Mouse (Mus musculus) kidney, postnatal 0 days (tissue): ENCODE data around the gene Ptprcap. TPM values are rescaled to one million over a fixed set of nuclear protein-coding genes. Genes with fewer than 3 reads are reported as not detected.
"Not testable (repeated sequence)": the region's sequence is repeated elsewhere in the genome, so short reads cannot be mapped to it uniquely, and the experiment has no call there.

Source experiments
- ATAC-seq: fragments of 200-750 bp; cut with Nextera tagmentation; replicated peaks from 2 replicates; pipeline ENCODE4 v1.8.0; 2017; ENCODE audit warnings: low read depth, moderate number of reproducible peaks, moderate TSS enrichment, moderate library complexity; ENCODE audit not compliant: low FRiP score
- DNase-seq: peaks from one replicate; pipeline ENCODE4 v3.0.0-alpha.2; 2016; ENCODE audit warnings: low spot score
- H3K27ac ChIP-seq: fragments of 300-500 bp; sonication (generic); 2 replicates; pipeline ENCODE4 v1.5.1; 2014; ENCODE audit warnings: mild to moderate bottlenecking
- H3K27me3 ChIP-seq: fragments of 300-500 bp; sonication (generic); 2 replicates; pipeline ENCODE4 v1.6.1; 2014; ENCODE audit warnings: low read length, mixed read lengths; ENCODE audit not compliant: insufficient read depth
- H3K36me3 ChIP-seq: fragments of 300-500 bp; sonication (generic); 2 replicates; pipeline ENCODE4 v1.6.1; 2014; ENCODE audit warnings: low read length, mixed read lengths; ENCODE audit not compliant: insufficient read depth
- H3K4me1 ChIP-seq: fragments of 300-500 bp; sonication (generic); replicated peaks from 2 replicates; pipeline ENCODE4 v1.6.1; 2014; ENCODE audit warnings: antibody characterized with exemption, low read length, mixed read lengths; ENCODE audit not compliant: insufficient read depth
- H3K4me2 ChIP-seq: fragments of 300-500 bp; sonication (generic); 2 replicates; pipeline ENCODE4 v1.6.1; 2014; ENCODE audit warnings: mild to moderate bottlenecking, low read length, moderate library complexity, mixed read lengths
- H3K4me3 ChIP-seq: fragments of 300-500 bp; sonication (generic); replicated peaks from 2 replicates; pipeline ENCODE4 v1.5.1; 2014; ENCODE audit warnings: low read depth, low read length
- H3K9ac ChIP-seq: fragments of 300-500 bp; sonication (generic); 2 replicates; pipeline ENCODE4 v1.6.1; 2014; ENCODE audit warnings: low read depth, low read length
- H3K9me3 ChIP-seq: fragments of 300-500 bp; sonication (generic); replicated peaks from 2 replicates; pipeline ENCODE4 v1.6.1; 2016; ENCODE audit warnings: low read length, inconsistent platforms, mixed read lengths
- CTCF ChIP-seq: IDR thresholded peaks from 2 replicates; pipeline ENCODE4 v1.5.1; 2016; ENCODE audit warnings: antibody characterized with exemption, low read depth, mild to moderate bottlenecking, moderate library complexity
- WGBS: fragments of 180-500 bp; shearing (Covaris S2); extraction: QIAGEN DNeasy Blood & Tissue Kit; methylation state at CpG from one replicate; pipeline ENCODE4 v1.1.7; 2014; 5-methylcytosine and 5-hydroxymethylcytosine counted together
- polyA plus RNA-seq: library from polyadenylated mRNA; unstranded; fragments of >200 nt; fragmentation: Nextera tagmentation; extraction: Ambion mirVana; gene quantifications from 2 replicates; pipeline ENCODE4 v1.2.1, GENCODE M21; 2015

The Ptprcap gene
- polyA plus RNA-seq, 1 experiment from 2014 or later: 0.91 TPM

DNA sequence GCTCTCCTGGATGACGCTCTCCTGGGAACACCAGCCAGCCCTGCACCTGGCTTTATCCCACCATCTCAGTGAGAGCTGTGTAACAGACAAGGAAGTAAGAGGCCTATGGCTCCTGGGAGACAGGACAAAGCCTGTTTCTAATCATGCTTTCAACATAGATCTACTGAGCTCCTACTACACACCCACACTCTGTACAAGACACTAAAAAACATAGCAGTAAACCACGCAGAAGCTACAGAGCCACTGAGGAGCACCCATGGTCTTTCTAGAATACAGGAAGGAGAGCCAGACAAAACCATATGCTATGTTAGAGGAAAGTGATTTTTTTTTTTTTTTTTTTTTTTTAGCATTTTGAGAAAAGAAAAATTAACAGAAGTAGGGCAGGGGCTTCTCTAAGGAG, 35.1 kb upstream of the Ptprcap start:
- no peaks in the 10 kb centered on the region for H3K27me3 ChIP-seq
- peaks cover 17% of the 10 kb centered on the region for H3K36me3 ChIP-seq
- TF ChIP-seq CTCF: no peak
- no peak overlapping the region for H3K4me3 ChIP-seq
- WGBS: 88% methylated on average over 2 of the region's 2 CpGs
- H3K4me2 ChIP-seq: no peak overlapping the region
- DNase-seq (no peak), ATAC-seq (no peak)
- peaks cover 16% of the 10 kb centered on the region; the same call in 1 of the 2 replicates for H3K4me1 ChIP-seq
- H3K9ac ChIP-seq: no peak overlapping the region
- H3K27ac ChIP-seq: no peak overlapping the region
- H3K9me3 ChIP-seq: no peaks in the 10 kb centered on the region

DNA sequence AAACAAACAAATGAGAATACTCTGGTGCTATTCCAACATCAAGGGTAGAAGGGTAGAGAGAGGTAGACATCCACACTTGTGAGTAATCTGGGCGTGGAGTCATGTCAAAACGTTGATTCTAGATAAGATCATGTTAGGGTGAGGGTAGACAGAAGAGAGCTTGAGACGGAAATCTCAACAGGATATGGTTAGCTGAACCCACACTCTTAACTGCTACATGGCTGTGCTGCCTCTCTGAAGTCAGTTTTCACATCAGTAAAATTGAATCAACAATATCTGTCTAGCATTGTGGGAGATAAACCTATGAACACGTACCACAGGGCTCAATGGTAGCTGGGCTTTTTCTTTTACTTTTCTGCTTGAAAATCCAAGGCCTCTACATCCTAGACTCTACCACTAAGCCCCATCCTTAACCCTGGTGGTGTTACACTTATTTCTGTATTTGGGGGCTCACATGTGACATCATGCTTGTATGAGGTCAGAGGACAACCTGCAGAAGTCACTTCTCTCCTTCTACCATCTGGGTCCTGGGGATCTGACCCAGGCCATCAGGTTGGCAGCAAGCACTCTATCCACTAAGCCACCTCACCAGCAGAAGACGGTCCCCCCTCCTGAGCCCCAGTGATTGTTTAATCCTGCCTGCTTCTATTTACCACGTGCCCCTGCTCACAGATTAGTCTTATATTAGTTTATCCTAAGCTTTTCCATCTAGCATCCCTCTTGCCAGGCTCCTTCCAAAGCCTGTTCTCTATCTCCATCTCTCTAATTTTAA, 33.5 kb upstream of the Ptprcap start:
- TF ChIP-seq CTCF: no peak
- Histone ChIP-seq H3K36me3 (peaks cover 11% of the 10 kb centered on the region), H3K27me3 (no peaks in the 10 kb centered on the region), H3K9ac (0 out of 2 replicates have a peak overlapping the region, but pooled peaks have one; percentile 15), H3K27ac (no peak overlapping the region), H3K4me1 (peaks cover 9% of the 10 kb centered on the region; the same call in 1 of the 2 replicates), H3K4me2 (no peak overlapping the region), H3K9me3 (no peaks in the 10 kb centered on the region), H3K4me3 (no peak overlapping the region)
- DNase-seq (no peak), ATAC-seq (no peak)
- 82% methylated on average over 6 of the region's 6 CpGs for WGBS

DNA sequence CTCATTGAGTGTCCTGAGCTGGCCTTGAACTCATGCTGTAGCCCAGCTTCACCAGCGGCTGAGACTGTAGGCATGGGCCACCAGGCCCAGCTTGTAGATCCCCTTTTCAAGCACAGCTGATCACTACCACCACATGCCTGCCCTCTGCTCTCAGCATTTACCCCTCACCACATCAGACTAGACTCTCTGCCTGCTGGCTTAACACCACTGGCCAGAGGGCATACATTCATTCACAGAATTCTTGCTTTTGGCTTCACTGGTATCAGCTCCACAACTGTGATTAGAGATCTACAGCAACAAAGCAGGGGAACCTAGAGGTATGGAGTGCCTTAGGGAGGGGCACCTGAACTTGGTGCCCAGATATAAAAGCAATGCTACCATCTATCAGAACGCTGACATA, 32.9 kb upstream of the Ptprcap start:
- H3K27ac ChIP-seq: no peak overlapping the region
- no peak for TF ChIP-seq CTCF
- H3K4me2 ChIP-seq: peak overlapping the region; percentile 58; the same call in 1 of the 2 replicates
- peaks cover 9% of the 10 kb centered on the region; the same call in 1 of the 2 replicates for H3K4me1 ChIP-seq
- no peaks in the 10 kb centered on the region for H3K9me3 ChIP-seq
- DNase-seq (no peak), ATAC-seq (no peak)
- H3K4me3 ChIP-seq: no peak overlapping the region
- WGBS: 98% methylated on average over 2 of the region's 2 CpGs
- no peaks in the 10 kb centered on the region for H3K27me3 ChIP-seq
- 0 out of 2 replicates have a peak overlapping the region, but pooled peaks have one; percentile 15 for H3K9ac ChIP-seq
- H3K36me3 ChIP-seq: peaks cover 5% of the 10 kb centered on the region

DNA sequence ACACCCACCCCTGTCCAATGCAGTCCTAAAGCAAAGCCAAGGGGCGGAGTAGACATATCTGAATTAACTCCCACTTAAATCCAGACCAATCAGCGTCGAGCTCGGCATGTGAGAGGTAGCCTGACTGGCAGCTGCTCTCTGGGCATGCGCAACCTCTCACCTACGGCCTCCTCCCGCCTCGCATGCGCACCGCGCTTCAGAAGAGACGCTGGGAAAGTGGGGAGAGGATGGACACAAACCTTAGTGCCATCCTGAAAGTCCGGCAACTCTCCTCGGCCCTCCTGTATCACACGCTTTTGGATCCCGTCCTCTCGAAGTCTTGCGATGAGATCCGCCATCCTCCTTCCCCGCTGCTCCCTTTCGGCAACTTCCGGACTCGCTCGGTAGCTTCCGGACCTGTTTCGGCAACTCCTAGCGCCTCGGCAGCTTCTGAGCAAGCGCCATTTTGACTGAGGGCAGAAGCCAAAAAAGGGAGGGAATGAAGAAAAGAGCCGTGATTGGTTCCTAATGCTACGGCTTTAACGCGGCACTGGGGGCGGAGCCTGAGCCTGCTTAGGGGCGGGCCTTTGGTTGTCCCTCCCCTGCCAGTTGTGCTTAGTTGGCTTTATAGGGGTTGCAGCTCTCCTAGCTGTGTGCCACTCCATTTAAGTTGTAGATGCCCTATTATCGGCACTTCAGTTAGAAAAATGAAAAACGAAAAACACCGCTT, 32.2 kb upstream of the Ptprcap start:
- no peaks in the 10 kb centered on the region; the same call in 1 of the 2 replicates for H3K36me3 ChIP-seq
- peaks cover 11% of the 10 kb centered on the region for H3K4me1 ChIP-seq
- H3K4me3 ChIP-seq: peak overlapping the region; percentile 40
- DNase-seq: peak; percentile 100
- H3K9me3 ChIP-seq: no peaks in the 10 kb centered on the region
- peak overlapping the region; percentile 86 for H3K27ac ChIP-seq
- TF ChIP-seq CTCF: no peak
- H3K9ac ChIP-seq: peak overlapping the region; percentile 56
- H3K4me2 ChIP-seq: peak overlapping the region; percentile 58
- no peaks in the 10 kb centered on the region for H3K27me3 ChIP-seq
- 4% methylated on average over 38 of the region's 38 CpGs for WGBS
- ATAC-seq: peak; percentile 70

DNA sequence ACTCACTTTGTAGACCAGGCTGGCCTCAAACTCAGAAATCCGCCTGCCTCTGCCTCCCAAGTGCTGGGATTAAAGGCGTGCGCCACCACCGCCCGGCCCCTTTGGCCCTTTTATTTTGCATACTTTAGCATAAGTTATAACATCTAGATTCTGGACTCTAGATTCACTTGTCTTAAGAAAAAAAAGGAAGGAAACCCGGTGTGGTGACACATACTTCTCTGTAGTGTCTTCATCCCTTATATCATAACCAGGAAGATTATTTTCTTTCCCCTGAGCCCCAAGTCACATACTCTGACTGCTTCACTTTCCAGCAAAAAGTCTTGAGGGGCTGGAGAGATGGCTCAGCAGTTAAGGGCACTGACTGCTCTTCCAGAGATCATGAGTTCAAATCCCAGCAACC, 31.5 kb upstream of the Ptprcap start:
- not testable (repeated sequence) for H3K27me3 ChIP-seq, H3K27ac ChIP-seq, H3K4me3 ChIP-seq, DNase-seq, H3K36me3 ChIP-seq, H3K9me3 ChIP-seq, H3K9ac ChIP-seq, H3K4me2 ChIP-seq, ATAC-seq
- H3K4me1 ChIP-seq: peaks cover 17% of the 10 kb centered on the region
- WGBS: 51% methylated on average over 6 of the region's 6 CpGs
